Mouse (Mus musculus): ENCODE measurements around the gene Gm49380.

GRCm38 (mm10) chr9:44073115-44073514 is 40.2 kb downstream of the Gm49380 start:
- TF ChIP-seq POLR2A (IDR thresholded peaks at IDR 0.05; ENCODE audit: extremely low read depth, insufficient read depth, low read length) (no peak), CTCF (IDR thresholded peaks at IDR 0.05; ENCODE audit: extremely low read depth, insufficient read depth, low read length) (no peak)
